Mouse (Mus musculus) embryonic facial prominence, embryonic 15.5 days (tissue): ENCODE data around the gene Fto. TPM values are rescaled to one million over a fixed set of nuclear protein-coding genes. Genes with fewer than 3 reads are reported as not detected.

Experiments used
- ATAC-seq: fragments of 200-750 bp; cut with Nextera tagmentation; 2 replicates; pipeline ENCODE4 v1.8.0; 2017; ENCODE audit warnings: low read depth, moderate TSS enrichment; ENCODE audit not compliant: insufficient number of reproducible peaks, low FRiP score, low TSS enrichment
- H3K27ac ChIP-seq: fragments of 300-500 bp; sonication (generic); replicated peaks from 2 replicates; pipeline ENCODE4 v1.5.1; 2015; ENCODE audit warnings: mild to moderate bottlenecking, inconsistent platforms
- H3K27me3 ChIP-seq: fragments of 300-500 bp; sonication (generic); 2 replicates; pipeline ENCODE4 v1.6.1; 2015; ENCODE audit warnings: inconsistent platforms
- H3K36me3 ChIP-seq: fragments of 300-500 bp; sonication (generic); 2 replicates; pipeline ENCODE4 v1.6.1; 2015; ENCODE audit warnings: mild to moderate bottlenecking, inconsistent platforms
- H3K4me1 ChIP-seq: fragments of 300-500 bp; sonication (generic); 2 replicates; pipeline ENCODE4 v1.6.1; 2015; ENCODE audit warnings: inconsistent platforms
- H3K4me2 ChIP-seq: fragments of 300-500 bp; sonication (generic); replicated peaks from 2 replicates; pipeline ENCODE4 v1.6.1; 2015; ENCODE audit warnings: mild to moderate bottlenecking, inconsistent platforms
- H3K4me3 ChIP-seq: fragments of 300-500 bp; sonication (generic); replicated peaks from 2 replicates; pipeline ENCODE4 v1.5.1; 2015; ENCODE audit warnings: mild to moderate bottlenecking, inconsistent platforms
- H3K9ac ChIP-seq: fragments of 300-500 bp; sonication (generic); 2 replicates; pipeline ENCODE4 v1.6.1; 2015; ENCODE audit warnings: inconsistent platforms
- H3K9me3 ChIP-seq: fragments of 300-500 bp; sonication (generic); replicated peaks from 2 replicates; pipeline ENCODE4 v1.6.1; 2016; ENCODE audit warnings: inconsistent platforms
- WGBS: fragments of 180-500 bp; shearing (Covaris S2); methylation state at CpG from one replicate; pipeline ENCODE4 v1.1.7; 2015; 5-methylcytosine and 5-hydroxymethylcytosine counted together
- polyA plus RNA-seq: library from polyadenylated mRNA; unstranded; fragments of >200 nt; fragmentation: Nextera tagmentation; extraction: Ambion mirVana; gene quantifications from 2 replicates; pipeline ENCODE4 v1.2.1, GENCODE M21; 2015

Fto gene
- polyA plus RNA-seq, 1 experiment from 2014 or later = 111 TPM

- no peaks in the 10 kb centered on the region for H3K27me3 ChIP-seq
- H3K9ac ChIP-seq = no peak overlapping the region
- H3K27ac ChIP-seq = no peak overlapping the region
- H3K4me1 ChIP-seq = peaks cover 31% of the 10 kb centered on the region
- no peak overlapping the region for H3K4me3 ChIP-seq
- 88% methylated on average over 4 of the region's 4 CpGs for WGBS
- no peak for ATAC-seq
- no peaks in the 10 kb centered on the region for H3K36me3 ChIP-seq
- no peaks in the 10 kb centered on the region for H3K9me3 ChIP-seq
- H3K4me2 ChIP-seq = no peak overlapping the region
Observed at GRCm38 (mm10) chr8:91511943-91512342, 198.6 kb downstream of the Fto start.

GRCm38 (mm10) chr8:91514752-91515478 is 201.6 kb downstream of the Fto start:
- Histone ChIP-seq H3K36me3 (no peaks in the 10 kb centered on the region), H3K4me3 (no peak overlapping the region), H3K27ac (no peak overlapping the region), H3K4me2 (no peak overlapping the region), H3K9me3 (no peaks in the 10 kb centered on the region), H3K9ac (no peak overlapping the region), H3K27me3 (no peaks in the 10 kb centered on the region), H3K4me1 (peaks cover 10% of the 10 kb centered on the region)
- no peak for ATAC-seq
- WGBS = 60% methylated on average over 16 of the region's 16 CpGs

DNA sequence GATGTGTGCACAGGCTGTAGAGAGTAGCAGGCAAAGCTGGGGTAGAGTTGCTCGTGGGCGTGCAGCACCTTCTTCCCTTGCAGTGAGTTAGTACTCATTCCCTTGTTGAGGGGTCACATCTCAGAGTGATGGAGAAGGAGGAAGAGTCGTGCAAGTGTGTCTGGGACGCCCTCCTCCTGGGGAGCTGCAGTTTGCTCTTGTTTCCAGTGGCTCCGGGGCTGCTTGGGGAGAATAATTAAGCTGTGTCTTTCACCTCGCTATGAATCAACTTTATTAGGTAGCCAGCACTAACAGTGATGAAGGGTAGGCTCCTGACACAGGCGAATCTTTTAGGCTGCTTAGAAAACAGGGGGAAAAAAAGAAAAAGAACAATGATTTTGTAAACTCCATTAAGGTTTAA is 203.1 kb downstream of the Fto start:
- Histone ChIP-seq H3K9me3 (no peaks in the 10 kb centered on the region), H3K4me2 (no peak overlapping the region), H3K4me3 (no peak overlapping the region), H3K4me1 (no peaks in the 10 kb centered on the region), H3K27ac (no peak overlapping the region), H3K9ac (no peak overlapping the region), H3K27me3 (no peaks in the 10 kb centered on the region), H3K36me3 (no peaks in the 10 kb centered on the region)
- no peak for ATAC-seq
- WGBS = 44% methylated on average over 7 of the region's 7 CpGs

DNA sequence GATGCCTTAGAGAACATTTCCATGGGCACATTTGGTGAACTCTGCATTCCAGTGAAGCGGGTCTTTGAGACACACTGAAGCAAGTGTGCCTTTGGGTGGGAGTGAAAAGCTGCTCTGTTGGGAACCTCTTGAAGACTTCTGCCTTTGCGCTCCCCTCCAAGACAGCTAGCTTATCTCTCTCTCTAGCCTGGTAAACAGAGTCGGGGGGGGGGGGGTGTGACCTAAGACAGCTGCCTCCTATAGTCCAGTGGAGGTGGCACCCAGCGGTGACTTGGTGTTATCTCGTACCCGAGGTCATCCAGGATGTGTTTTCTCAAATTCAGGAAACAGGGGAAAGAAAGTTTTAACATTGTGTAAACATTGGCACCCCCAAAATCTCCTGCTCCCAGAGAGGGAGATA is 204.8 kb downstream of the Fto start:
- no peak for ATAC-seq
- 66% methylated on average over 6 of the region's 6 CpGs for WGBS
- Histone ChIP-seq H3K9ac (no peak overlapping the region), H3K27ac (no peak overlapping the region), H3K4me2 (no peak overlapping the region), H3K4me3 (no peak overlapping the region), H3K9me3 (no peaks in the 10 kb centered on the region), H3K4me1 (no peaks in the 10 kb centered on the region), H3K36me3 (0 out of 2 replicates have a peak, but pooled peaks cover 2% of the 10 kb centered on the region), H3K27me3 (no peaks in the 10 kb centered on the region)

DNA sequence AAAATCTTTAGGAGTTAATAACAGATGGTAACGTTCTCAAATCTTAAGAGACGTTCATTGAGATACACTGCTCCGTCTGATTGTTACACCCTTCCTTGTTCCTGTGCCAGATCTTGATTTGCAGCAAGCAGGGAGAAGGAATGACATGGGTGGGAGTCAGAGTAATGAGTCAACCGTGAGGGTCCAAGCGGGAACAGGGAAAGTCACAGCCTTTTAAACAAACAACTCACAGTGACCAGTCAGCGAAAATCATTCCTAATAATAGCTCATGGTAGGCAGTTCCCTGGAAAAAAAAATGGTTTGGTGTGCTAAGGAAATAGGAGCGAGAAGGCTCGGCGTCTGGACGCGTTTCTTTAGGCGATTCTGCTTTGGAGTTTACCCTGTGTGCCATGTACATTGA is 208.9 kb downstream of the Fto start:
- Histone ChIP-seq H3K9me3 (no peaks in the 10 kb centered on the region), H3K36me3 (0 out of 2 replicates have a peak, but pooled peaks cover 5% of the 10 kb centered on the region), H3K4me3 (no peak overlapping the region), H3K9ac (no peak overlapping the region), H3K4me1 (peaks cover 5% of the 10 kb centered on the region; the same call in 1 of the 2 replicates), H3K27ac (no peak overlapping the region), H3K4me2 (no peak overlapping the region), H3K27me3 (no peaks in the 10 kb centered on the region)
- 75% methylated on average over 12 of the region's 12 CpGs for WGBS
- ATAC-seq = no peak

- H3K27ac ChIP-seq = no peak overlapping the region
- H3K27me3 ChIP-seq = no peaks in the 10 kb centered on the region
- H3K9ac ChIP-seq = no peak overlapping the region
- no peak overlapping the region for H3K4me2 ChIP-seq
- H3K36me3 ChIP-seq = 0 out of 2 replicates have a peak, but pooled peaks cover 5% of the 10 kb centered on the region
- no peak for ATAC-seq
- H3K4me1 ChIP-seq = peaks cover 8% of the 10 kb centered on the region; the same call in 1 of the 2 replicates
- H3K9me3 ChIP-seq = no peaks in the 10 kb centered on the region
- 49% methylated on average over 16 of the region's 16 CpGs for WGBS
- no peak overlapping the region for H3K4me3 ChIP-seq
Observed at GRCm38 (mm10) chr8:91524056-91524864, 210.9 kb downstream of the Fto start.

- Histone ChIP-seq H3K36me3 (0 out of 2 replicates have a peak, but pooled peaks cover 5% of the 10 kb centered on the region), H3K4me3 (no peak overlapping the region), H3K9me3 (no peaks in the 10 kb centered on the region), H3K9ac (no peak overlapping the region), H3K27me3 (no peaks in the 10 kb centered on the region), H3K4me1 (peaks cover 9% of the 10 kb centered on the region; the same call in 1 of the 2 replicates), H3K27ac (no peak overlapping the region), H3K4me2 (no peak overlapping the region)
- WGBS = 22% methylated on average over 4 of the region's 4 CpGs
- ATAC-seq = no peak
Observed at GRCm38 (mm10) chr8:91524865-91525250, 211.5 kb downstream of the Fto start.

DNA sequence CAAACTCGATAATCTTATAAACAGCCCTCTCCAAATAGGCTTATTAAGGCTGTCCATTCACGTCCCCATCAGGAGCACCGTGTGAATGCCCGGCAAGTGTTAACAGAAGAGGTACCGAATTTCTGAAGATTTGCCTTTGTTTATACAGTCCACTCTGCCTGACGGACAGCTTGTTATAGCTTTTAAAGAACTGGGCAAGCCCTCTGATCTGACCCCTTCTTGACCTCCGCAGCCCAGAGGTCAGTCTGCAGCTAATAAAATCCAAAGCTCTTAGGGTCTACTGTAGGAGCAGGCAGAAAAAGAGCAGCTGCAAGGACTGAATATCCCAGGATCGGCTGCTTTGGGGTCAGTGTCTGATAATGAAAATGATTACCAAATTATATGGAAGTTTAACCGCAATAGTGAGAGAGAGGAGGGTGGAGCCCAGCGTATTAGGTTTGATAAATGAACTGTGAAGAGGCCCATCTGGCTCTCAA is 212.1 kb downstream of the Fto start:
- no peak overlapping the region for H3K27ac ChIP-seq
- 0 out of 2 replicates have a peak, but pooled peaks cover 5% of the 10 kb centered on the region for H3K36me3 ChIP-seq
- no peak overlapping the region for H3K9ac ChIP-seq
- 30% methylated on average over 10 of the region's 10 CpGs for WGBS
- no peaks in the 10 kb centered on the region for H3K27me3 ChIP-seq
- no peak for ATAC-seq
- peaks cover 9% of the 10 kb centered on the region; the same call in 1 of the 2 replicates for H3K4me1 ChIP-seq
- H3K9me3 ChIP-seq = no peaks in the 10 kb centered on the region
- no peak overlapping the region for H3K4me3 ChIP-seq
- H3K4me2 ChIP-seq = no peak overlapping the region

GRCm38 (mm10) chr8:91528967-91529366 is 215.6 kb downstream of the Fto start:
- Histone ChIP-seq H3K4me1 (peaks cover 35% of the 10 kb centered on the region), H3K4me3 (no peak overlapping the region), H3K4me2 (no peak overlapping the region), H3K27me3 (no peaks in the 10 kb centered on the region), H3K36me3 (no peaks in the 10 kb centered on the region), H3K9me3 (no peaks in the 10 kb centered on the region), H3K9ac (no peak overlapping the region), H3K27ac (no peak overlapping the region)
- WGBS = 56% methylated on average over 2 of the region's 2 CpGs
- ATAC-seq = no peak

- H3K27ac ChIP-seq = no peak overlapping the region
- no peak for ATAC-seq
- no peak overlapping the region for H3K4me2 ChIP-seq
- no peaks in the 10 kb centered on the region for H3K27me3 ChIP-seq
- no peaks in the 10 kb centered on the region for H3K9me3 ChIP-seq
- H3K9ac ChIP-seq = no peak overlapping the region
- H3K36me3 ChIP-seq = no peaks in the 10 kb centered on the region
- 80% methylated on average over 5 of the region's 5 CpGs for WGBS
- H3K4me3 ChIP-seq = no peak overlapping the region
- H3K4me1 ChIP-seq = peaks cover 40% of the 10 kb centered on the region
Observed at GRCm38 (mm10) chr8:91529699-91530098, 216.4 kb downstream of the Fto start.

DNA sequence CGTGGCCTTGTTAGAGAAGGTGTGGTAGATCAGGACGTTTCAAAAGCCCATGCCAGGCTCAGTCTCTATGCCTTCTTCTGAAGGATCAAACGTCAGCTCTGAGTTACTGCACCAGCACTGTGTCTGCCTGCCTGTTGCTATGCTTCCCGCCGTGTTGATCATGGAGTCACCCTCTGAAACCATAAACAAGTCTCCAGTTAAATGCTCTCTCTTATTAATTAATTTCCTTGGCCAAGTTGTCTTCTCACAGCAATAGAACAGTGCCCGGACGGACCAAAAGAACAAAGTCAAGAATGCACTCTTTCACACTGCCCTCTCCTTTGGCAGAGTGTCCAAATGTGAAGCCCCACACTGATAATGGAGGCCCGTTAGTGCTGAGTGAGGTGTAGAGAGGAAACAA is 217.3 kb downstream of the Fto start:
- H3K36me3 ChIP-seq = no peaks in the 10 kb centered on the region
- no peaks in the 10 kb centered on the region for H3K9me3 ChIP-seq
- ATAC-seq = no peak
- no peak overlapping the region for H3K4me3 ChIP-seq
- H3K27ac ChIP-seq = no peak overlapping the region
- H3K9ac ChIP-seq = no peak overlapping the region
- no peaks in the 10 kb centered on the region for H3K27me3 ChIP-seq
- H3K4me2 ChIP-seq = no peak overlapping the region
- peaks cover 35% of the 10 kb centered on the region for H3K4me1 ChIP-seq
- WGBS = 79% methylated on average over 8 of the region's 8 CpGs
